Mouse (Mus musculus) lung, postnatal 0 days (tissue): ENCODE results near the gene Rxfp4. TPM values are rescaled to one million over a fixed set of nuclear protein-coding genes. Genes with fewer than 3 reads are reported as not detected.

Experiments
- ATAC-seq: fragments of 200-750 bp; cut with Nextera tagmentation; 2 replicates; pipeline ENCODE4 v1.8.0; 2017; ENCODE audit warnings: moderate library complexity
- DNase-seq: peaks from one replicate; pipeline ENCODE4 v3.0.0-alpha.2; 2016; ENCODE audit warnings: low spot score
- H3K27ac ChIP-seq: fragments of 300-500 bp; sonication (generic); 2 replicates; pipeline ENCODE4 v1.5.1; 2014; ENCODE audit warnings: antibody characterized with exemption, mild to moderate bottlenecking, low read length, mixed read lengths
- H3K27me3 ChIP-seq: fragments of 300-500 bp; sonication (generic); replicated peaks from 2 replicates; pipeline ENCODE4 v1.6.1; 2014; ENCODE audit warnings: low read length, mixed read lengths; ENCODE audit not compliant: insufficient read depth
- H3K36me3 ChIP-seq: fragments of 300-500 bp; sonication (generic); 2 replicates; pipeline ENCODE4 v1.6.1; 2014; ENCODE audit warnings: low read length, mixed read lengths; ENCODE audit not compliant: insufficient read depth
- H3K4me1 ChIP-seq: fragments of 300-500 bp; sonication (generic); 2 replicates; pipeline ENCODE4 v1.6.1; 2014; ENCODE audit warnings: antibody characterized with exemption, low read depth, low read length, mixed read lengths; ENCODE audit not compliant: insufficient read depth
- H3K4me2 ChIP-seq: fragments of 300-500 bp; sonication (generic); replicated peaks from 2 replicates; pipeline ENCODE4 v1.6.1; 2014; ENCODE audit warnings: low read depth, mild to moderate bottlenecking, low read length, moderate library complexity, mixed read lengths
- H3K4me3 ChIP-seq: fragments of 300-500 bp; sonication (generic); 2 replicates; pipeline ENCODE4 v1.5.1; 2014; ENCODE audit warnings: low read depth, low read length
- H3K9ac ChIP-seq: fragments of 300-500 bp; sonication (generic); replicated peaks from 2 replicates; pipeline ENCODE4 v1.6.1; 2014; ENCODE audit warnings: low read depth, mild to moderate bottlenecking
- H3K9me3 ChIP-seq: fragments of 300-500 bp; sonication (generic); 2 replicates; pipeline ENCODE4 v1.6.1; 2016; ENCODE audit warnings: low read length, mixed read lengths
- CTCF ChIP-seq: IDR thresholded peaks from 2 replicates; pipeline ENCODE4 v1.5.1; 2016; ENCODE audit warnings: antibody characterized with exemption, mild to moderate bottlenecking
- EP300 ChIP-seq: IDR thresholded peaks from 2 replicates; pipeline ENCODE4 v1.6.1; 2016; ENCODE audit warnings: antibody characterized with exemption, mild to moderate bottlenecking, control low read depth
- WGBS: fragments of 180-500 bp; shearing (Covaris S2); extraction: QIAGEN DNeasy Blood & Tissue Kit; methylation state at CpG from one replicate; pipeline ENCODE4 v1.1.7; 2014; 5-methylcytosine and 5-hydroxymethylcytosine counted together
- polyA plus RNA-seq: library from polyadenylated mRNA; unstranded; fragments of >200 nt; fragmentation: Nextera tagmentation; extraction: Ambion mirVana; gene quantifications from 2 replicates; pipeline ENCODE4 v1.2.1, GENCODE M21; 2015

The Rxfp4 gene
- polyA plus RNA-seq, 1 experiment from 2014 or later: 0.92 TPM

- ATAC-seq: peak; percentile 18
Measured at GRCm38 (mm10) chr3:88654621-88655020, 1.7 kb upstream of the Rxfp4 start.

GRCm38 (mm10) chr3:88653516-88654370, 801 bp upstream of the Rxfp4 start:
- Histone ChIP-seq H3K9me3 (no peaks in the 10 kb centered on the region), H3K4me3 (no peak overlapping the region), H3K27me3 (no peaks in the 10 kb centered on the region), H3K9ac (no peak overlapping the region), H3K4me2 (no peak overlapping the region), H3K27ac (peak overlapping the region; percentile 84), H3K4me1 (peaks cover 12% of the 10 kb centered on the region; the same call in 1 of the 2 replicates), H3K36me3 (no peaks in the 10 kb centered on the region)
- no peak for TF ChIP-seq EP300
- TF ChIP-seq CTCF: no peak
- ATAC-seq (no peak), DNase-seq (no peak)
- 51% methylated on average over 6 of the region's 6 CpGs for WGBS

More at GRCm38 (mm10) chr3:88654621-88655020, 1.7 kb upstream of the Rxfp4 start:
- no peak overlapping the region for H3K4me2 ChIP-seq
- no peaks in the 10 kb centered on the region for H3K27me3 ChIP-seq
- TF ChIP-seq CTCF (no peak), EP300 (no peak)
- no peak overlapping the region for H3K27ac ChIP-seq
- no peak overlapping the region for H3K9ac ChIP-seq
- WGBS: 49% methylated on average over 4 of the region's 4 CpGs
- no peaks in the 10 kb centered on the region for H3K36me3 ChIP-seq
- H3K4me3 ChIP-seq: no peak overlapping the region
- peak; percentile 69 for DNase-seq
- H3K9me3 ChIP-seq: no peaks in the 10 kb centered on the region
- peaks cover 12% of the 10 kb centered on the region; the same call in 1 of the 2 replicates for H3K4me1 ChIP-seq

DNA sequence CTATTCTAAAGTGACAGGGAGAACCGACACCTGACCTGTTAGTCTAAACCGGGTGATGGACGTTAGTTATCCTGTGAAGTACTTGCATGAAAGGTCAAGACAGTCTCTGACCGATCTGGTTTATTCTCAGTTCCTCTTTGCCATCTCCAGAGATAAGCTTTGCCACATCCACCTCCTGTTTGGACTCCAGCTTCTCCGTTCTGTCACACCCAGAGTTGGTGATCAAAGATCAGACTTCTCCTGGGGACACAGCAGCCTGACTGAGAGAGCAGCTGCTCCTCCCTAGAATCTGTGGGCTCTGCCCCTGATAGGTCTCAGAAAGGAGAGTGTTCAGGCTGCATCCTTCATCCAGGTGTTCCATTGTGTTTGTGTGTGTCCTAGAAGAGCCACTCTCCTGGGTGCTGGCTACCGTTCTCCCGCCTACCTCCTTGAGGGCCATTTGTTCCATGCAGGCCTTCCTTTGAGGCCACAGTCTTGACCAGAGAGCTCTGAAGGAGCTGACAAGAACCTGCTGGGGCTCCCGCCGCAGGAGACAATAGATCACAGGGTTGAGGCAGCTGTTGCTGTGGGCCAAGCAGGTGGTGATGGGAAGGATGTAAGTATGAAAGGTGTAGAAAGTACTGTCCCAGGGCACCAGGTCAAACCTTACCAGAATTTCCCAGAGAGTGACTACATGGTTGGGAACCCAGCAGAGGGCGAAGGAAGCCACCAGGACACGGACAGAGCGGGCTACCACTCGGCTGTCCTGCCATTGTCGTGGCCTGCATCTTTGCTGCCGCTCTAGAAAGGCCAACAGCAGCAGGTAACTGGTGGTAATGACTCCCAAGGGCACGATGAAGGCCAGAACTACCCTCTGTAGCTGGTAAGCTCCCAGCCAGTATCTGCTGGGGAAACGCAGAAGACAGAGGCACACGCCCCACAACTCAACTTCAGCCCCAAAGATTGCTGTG, 998 bp downstream of the Rxfp4 start:
- H3K9me3 ChIP-seq: no peaks in the 10 kb centered on the region
- H3K27ac ChIP-seq: peak overlapping the region; percentile 74; the same call in 1 of the 2 replicates
- no peaks in the 10 kb centered on the region for H3K27me3 ChIP-seq
- DNase-seq (no peak), ATAC-seq (no peak)
- no peak overlapping the region for H3K4me2 ChIP-seq
- WGBS: 58% methylated on average over 18 of the region's 18 CpGs
- TF ChIP-seq CTCF (no peak), EP300 (no peak)
- H3K4me3 ChIP-seq: no peak overlapping the region
- H3K9ac ChIP-seq: no peak overlapping the region
- peaks cover 12% of the 10 kb centered on the region; the same call in 1 of the 2 replicates for H3K4me1 ChIP-seq
- H3K36me3 ChIP-seq: peaks cover 9% of the 10 kb centered on the region; the same call in 1 of the 2 replicates

DNA sequence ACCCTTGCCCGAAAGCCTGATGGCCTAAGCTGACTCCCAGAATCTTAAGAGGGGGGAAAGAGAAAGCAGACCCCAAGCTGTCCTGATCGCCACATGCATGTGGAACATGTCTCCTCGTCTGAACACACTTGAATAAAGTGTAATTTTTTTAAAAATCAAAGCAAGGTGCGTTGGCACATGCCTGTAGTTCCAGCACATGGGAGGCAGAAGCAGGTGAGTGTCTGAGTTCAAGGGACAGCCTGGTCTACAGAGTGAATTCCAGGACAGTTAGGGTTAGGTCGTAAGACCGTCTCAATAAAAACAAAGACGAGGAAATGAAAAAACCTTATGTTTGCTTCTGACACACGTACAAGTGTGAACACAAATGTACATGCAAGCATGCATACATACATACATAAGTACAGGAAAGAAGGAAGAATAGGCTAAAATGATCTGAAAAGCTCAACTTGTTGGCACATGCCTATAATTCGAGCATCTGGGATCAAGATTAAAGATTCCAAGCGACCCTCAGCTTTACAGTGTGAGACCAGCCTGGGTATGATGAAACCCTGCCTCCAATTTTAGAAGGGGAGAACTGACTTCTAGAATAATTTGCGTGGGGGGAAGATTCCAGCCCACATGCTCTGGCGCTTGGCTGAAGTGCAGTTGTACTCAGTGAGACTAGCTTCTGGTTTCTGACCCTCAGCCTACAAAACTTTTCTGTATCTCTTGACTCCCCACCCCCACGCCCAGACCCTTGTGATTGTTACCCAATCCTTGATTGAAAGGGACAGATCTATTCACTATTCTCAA, 2.0 kb downstream of the Rxfp4 start:
- Histone ChIP-seq H3K27ac (no peak overlapping the region), H3K36me3 (peaks cover 19% of the 10 kb centered on the region; the same call in 1 of the 2 replicates), H3K4me2 (no peak overlapping the region), H3K4me3 (no peak overlapping the region), H3K27me3 (no peaks in the 10 kb centered on the region), H3K9me3 (no peaks in the 10 kb centered on the region), H3K9ac (no peak overlapping the region), H3K4me1 (peaks cover 12% of the 10 kb centered on the region; the same call in 1 of the 2 replicates)
- WGBS: 53% methylated on average over 13 of the region's 13 CpGs
- no peak for DNase-seq
- TF ChIP-seq EP300 (no peak), CTCF (no peak)
- ATAC-seq: no peak

GRCm38 (mm10) chr3:88649967-88650366, 3.0 kb downstream of the Rxfp4 start:
- TF ChIP-seq EP300 (no peak), CTCF (no peak)
- Histone ChIP-seq H3K9me3 (no peaks in the 10 kb centered on the region), H3K4me3 (no peak overlapping the region), H3K9ac (no peak overlapping the region), H3K27me3 (no peaks in the 10 kb centered on the region), H3K4me1 (peaks cover 11% of the 10 kb centered on the region; the same call in 1 of the 2 replicates), H3K36me3 (peaks cover 26% of the 10 kb centered on the region; the same call in 1 of the 2 replicates), H3K27ac (no peak overlapping the region), H3K4me2 (no peak overlapping the region)
- DNase-seq (no peak), ATAC-seq (no peak)
- 89% methylated on average over 13 of the region's 13 CpGs for WGBS
